Mouse (Mus musculus) small intestine, adult 2 months (tissue): ENCODE measurements around the gene Gas2l2.

Experiments used
- CTCF ChIP-seq: fragments of 200-500 bp; IDR thresholded peaks from 2 replicates; pipeline ENCODE4 v1.5.1; 2012; ENCODE audit warnings: low read depth, mild to moderate bottlenecking, control low read depth, inconsistent platforms, low read length, moderate library complexity, mixed read lengths; ENCODE audit not compliant: insufficient replicate concordance, insufficient read length; ENCODE audit errors: extremely low read depth
- POLR2A ChIP-seq: fragments of 200-500 bp; IDR thresholded peaks from 2 replicates; pipeline ENCODE4 v1.6.1; 2012; ENCODE audit warnings: low read depth, mild to moderate bottlenecking, control low read depth, inconsistent platforms, low read length, moderate library complexity

GRCm38 (mm10) chr11:83439426-83440060 is 10.3 kb upstream of the Gas2l2 start:
- no peak for TF ChIP-seq CTCF
- no peak for TF ChIP-seq POLR2A
